Mouse (Mus musculus): ENCODE data around the gene Tas2r135. TPM values are rescaled to one million over a fixed set of nuclear protein-coding genes. Genes with fewer than 3 reads are reported as not detected.

Gene Tas2r135
- polyA plus RNA-seq, 1 experiment from 2014 or later, result 0.18 TPM

- 57% methylated on average over 2 of the region's 2 CpGs for WGBS
- TF ChIP-seq CTCF (IDR thresholded peaks at IDR 0.05) (no peak), EP300 (IDR thresholded peaks at IDR 0.05) (no peak)
- H3K9ac ChIP-seq (replicated peaks; ENCODE audit: low read depth), result no peak overlapping the region
Measured at GRCm38 (mm10) chr6:42435490-42435889, 30.3 kb downstream of the Tas2r135 start.

GRCm38 (mm10) chr6:42441395-42441794 is 36.2 kb downstream of the Tas2r135 start:
- H3K27ac ChIP-seq (ENCODE audit: low read length), result no peak overlapping the region
- H3K27me3 ChIP-seq (replicated peaks; ENCODE audit: insufficient read depth, low read length), result no peaks in the 10 kb centered on the region
- H3K4me2 ChIP-seq (replicated peaks; ENCODE audit: low read depth, low read length), result no peak overlapping the region
- DNase-seq (ENCODE audit: low spot score), result peak; percentile 42
- no peaks in the 10 kb centered on the region for H3K36me3 ChIP-seq (ENCODE audit: insufficient read depth, low read length)
- peak; percentile 54 for ATAC-seq
- WGBS, result 65% methylated on average over 2 of the region's 2 CpGs
- H3K9ac ChIP-seq (replicated peaks; ENCODE audit: low read depth), result no peak overlapping the region
- no peaks in the 10 kb centered on the region for H3K4me1 ChIP-seq (ENCODE audit: insufficient read depth, low read depth, low read length)
- H3K9me3 ChIP-seq (ENCODE audit: low read length), result no peaks in the 10 kb centered on the region
- no peak overlapping the region for H3K4me3 ChIP-seq (ENCODE audit: low read depth, low read length)
- no peak for TF ChIP-seq EP300 (IDR thresholded peaks at IDR 0.05)

More at GRCm38 (mm10) chr6:42435490-42435889, 30.3 kb downstream of the Tas2r135 start:
- Histone ChIP-seq H3K27ac (ENCODE audit: low read length) (no peak overlapping the region), H3K36me3 (ENCODE audit: insufficient read depth, low read length) (no peaks in the 10 kb centered on the region), H3K4me3 (ENCODE audit: low read depth, low read length) (no peak overlapping the region), H3K27me3 (replicated peaks; ENCODE audit: insufficient read depth, low read length) (no peaks in the 10 kb centered on the region), H3K9me3 (ENCODE audit: low read length) (no peaks in the 10 kb centered on the region), H3K4me1 (ENCODE audit: insufficient read depth, low read depth, low read length) (no peaks in the 10 kb centered on the region), H3K4me2 (replicated peaks; ENCODE audit: low read depth, low read length) (no peak overlapping the region)
- ATAC-seq (no peak), DNase-seq (ENCODE audit: low spot score) (no peak)

GRCm38 (mm10) chr6:42444491-42444890 is 39.3 kb downstream of the Tas2r135 start:
- 36% methylated on average over 2 of the region's 2 CpGs for WGBS
- DNase-seq (ENCODE audit: low spot score) (no peak), ATAC-seq (no peak)
- no peak for TF ChIP-seq CTCF (IDR thresholded peaks at IDR 0.05)
- TF ChIP-seq EP300 (IDR thresholded peaks at IDR 0.05), result no peak
- Histone ChIP-seq H3K9ac (replicated peaks; ENCODE audit: low read depth) (no peak overlapping the region), H3K36me3 (ENCODE audit: insufficient read depth, low read length) (no peaks in the 10 kb centered on the region), H3K27me3 (replicated peaks; ENCODE audit: insufficient read depth, low read length) (no peaks in the 10 kb centered on the region), H3K4me1 (ENCODE audit: insufficient read depth, low read depth, low read length) (no peaks in the 10 kb centered on the region), H3K4me3 (ENCODE audit: low read depth, low read length) (no peak overlapping the region), H3K27ac (ENCODE audit: low read length) (no peak overlapping the region), H3K4me2 (replicated peaks; ENCODE audit: low read depth, low read length) (no peak overlapping the region), H3K9me3 (ENCODE audit: low read length) (no peaks in the 10 kb centered on the region)

GRCm38 (mm10) chr6:42447381-42447780 is 42.1 kb downstream of the Tas2r135 start:
- Histone ChIP-seq H3K4me1 (ENCODE audit: insufficient read depth, low read depth, low read length) (no peaks in the 10 kb centered on the region), H3K36me3 (ENCODE audit: insufficient read depth, low read length) (no peaks in the 10 kb centered on the region), H3K9me3 (ENCODE audit: low read length) (no peaks in the 10 kb centered on the region), H3K27me3 (replicated peaks; ENCODE audit: insufficient read depth, low read length) (no peaks in the 10 kb centered on the region), H3K27ac (ENCODE audit: low read length) (no peak overlapping the region), H3K4me3 (ENCODE audit: low read depth, low read length) (no peak overlapping the region), H3K9ac (replicated peaks; ENCODE audit: low read depth) (no peak overlapping the region), H3K4me2 (replicated peaks; ENCODE audit: low read depth, low read length) (no peak overlapping the region)
- ATAC-seq (no peak), DNase-seq (ENCODE audit: low spot score) (no peak)
- 75% methylated on average over 2 of the region's 2 CpGs for WGBS
- TF ChIP-seq CTCF (IDR thresholded peaks at IDR 0.05), result no peak
- no peak for TF ChIP-seq EP300 (IDR thresholded peaks at IDR 0.05)

Other genes starting within 250 kb of the Tas2r135 start
- gene Tas2r144, start 190.1 kb upstream of the Tas2r135 start, polyA plus RNA-seq (2015; fragmentation: Nextera tagmentation; extraction: Ambion mirVana), result not detected in 2 replicates
- 94.8 and 105 TPM in 2 replicates for gene Gstk1, start 159.5 kb upstream of the Tas2r135 start, polyA plus RNA-seq (2015; fragmentation: Nextera tagmentation; extraction: Ambion mirVana)
- gene Tmem139, start 143.5 kb upstream of the Tas2r135 start, polyA plus RNA-seq (2015; fragmentation: Nextera tagmentation; extraction: Ambion mirVana), result 22.9 and 26.5 TPM in 2 replicates
- gene Casp2, start 140.4 kb upstream of the Tas2r135 start, polyA plus RNA-seq (2015; fragmentation: Nextera tagmentation; extraction: Ambion mirVana), result 29.0 and 33.1 TPM in 2 replicates
- 0.05 TPM in 1 of 2 replicates, not detected in the other for gene Clcn1, start 118.7 kb upstream of the Tas2r135 start, polyA plus RNA-seq (2015; fragmentation: Nextera tagmentation; extraction: Ambion mirVana)
- gene Fam131b, start 80.8 kb upstream of the Tas2r135 start, polyA plus RNA-seq (2015; fragmentation: Nextera tagmentation; extraction: Ambion mirVana), result not detected in 2 replicates
- 166 and 183 TPM in 2 replicates for gene Zyx, start 55.8 kb upstream of the Tas2r135 start, polyA plus RNA-seq (2015; fragmentation: Nextera tagmentation; extraction: Ambion mirVana)
- 21.8 TPM in 2 replicates for gene Epha1, start 32.2 kb upstream of the Tas2r135 start, polyA plus RNA-seq (2015; fragmentation: Nextera tagmentation; extraction: Ambion mirVana)
- gene Tas2r143, start 5.2 kb upstream of the Tas2r135 start, polyA plus RNA-seq (2015; fragmentation: Nextera tagmentation; extraction: Ambion mirVana), result 0.15 TPM in 1 of 2 replicates, not detected in the other
- not detected in 2 replicates for gene Tas2r126, start 29.1 kb downstream of the Tas2r135 start, polyA plus RNA-seq (2015; fragmentation: Nextera tagmentation; extraction: Ambion mirVana)
- 0.08 TPM in 1 of 2 replicates, not detected in the other for gene Olfr458, start 59.8 kb downstream of the Tas2r135 start, polyA plus RNA-seq (2015; fragmentation: Nextera tagmentation; extraction: Ambion mirVana)
- 0.06 TPM in 2 replicates for gene Olfr457, start 70.9 kb downstream of the Tas2r135 start, polyA plus RNA-seq (2015; fragmentation: Nextera tagmentation; extraction: Ambion mirVana)
- gene Olfr456, start 81.8 kb downstream of the Tas2r135 start, polyA plus RNA-seq (2015; fragmentation: Nextera tagmentation; extraction: Ambion mirVana), result 0.30 and 0.33 TPM in 2 replicates
- 0.04 and 0.13 TPM in 2 replicates for gene Olfr455, start 142.2 kb downstream of the Tas2r135 start, polyA plus RNA-seq (2015; fragmentation: Nextera tagmentation; extraction: Ambion mirVana)
- 0.05 TPM in 1 of 2 replicates, not detected in the other for gene Tcaf3, start 192.3 kb downstream of the Tas2r135 start, polyA plus RNA-seq (2015; fragmentation: Nextera tagmentation; extraction: Ambion mirVana)
- 2.7 TPM in 2 replicates for gene Tcaf2, start 239.8 kb downstream of the Tas2r135 start, polyA plus RNA-seq (2015; fragmentation: Nextera tagmentation; extraction: Ambion mirVana)

All from lung, postnatal 0 days (tissue).